Mouse (Mus musculus): Measurements from ENCODE around the gene Csrnp1.

Gene Csrnp1

GRCm38 (mm10) chr9:119945173-119945900 is 39.1 kb downstream of the Csrnp1 start:
- DNase-seq (ENCODE audit: low read depth), result peak; percentile 24

GRCm38 (mm10) chr9:119943326-119943725 is 41.1 kb downstream of the Csrnp1 start:
- no peak for DNase-seq (ENCODE audit: low read depth)

- no peak for DNase-seq (ENCODE audit: low read depth)
Observed at GRCm38 (mm10) chr9:119941861-119942260, 42.6 kb downstream of the Csrnp1 start.

GRCm38 (mm10) chr9:119941407-119941806 is 43.1 kb downstream of the Csrnp1 start:
- DNase-seq (ENCODE audit: low read depth), result no peak

- DNase-seq (ENCODE audit: low read depth), result no peak
Observed at GRCm38 (mm10) chr9:119939646-119940045, 44.8 kb downstream of the Csrnp1 start.

- no peak for DNase-seq (ENCODE audit: low read depth)
Observed at GRCm38 (mm10) chr9:119938496-119938895, 46.0 kb downstream of the Csrnp1 start.

- peak; percentile 84 for DNase-seq (ENCODE audit: low read depth)
Observed at GRCm38 (mm10) chr9:119937005-119937773, 47.3 kb downstream of the Csrnp1 start, which contains the start of the genes Gorasp1 and Ttc21a. Gene Gorasp1, minus strand, starts transcription at chr9:119937565. Gene Ttc21a, plus strand, starts transcription at chr9:119937606.

GRCm38 (mm10) chr9:119933675-119934074 is 50.8 kb downstream of the Csrnp1 start:
- no peak for DNase-seq (ENCODE audit: low read depth)

GRCm38 (mm10) chr9:119932358-119932757 is 52.1 kb downstream of the Csrnp1 start:
- no peak for DNase-seq (ENCODE audit: low read depth)

- no peak for DNase-seq (ENCODE audit: low read depth)
Observed at GRCm38 (mm10) chr9:119926497-119926896, 58.0 kb downstream of the Csrnp1 start.

GRCm38 (mm10) chr9:119925729-119926128 is 58.7 kb downstream of the Csrnp1 start:
- no peak for DNase-seq (ENCODE audit: low read depth)

- no peak for DNase-seq (ENCODE audit: low read depth)
Observed at GRCm38 (mm10) chr9:119925120-119925657, 59.3 kb downstream of the Csrnp1 start.

- no peak for DNase-seq (ENCODE audit: low read depth)
Observed at GRCm38 (mm10) chr9:119923462-119923861, 61.0 kb downstream of the Csrnp1 start.

All from c-Kit-positive CD71-positive TER-119-negative erythroid progenitor cells, embryonic 14.5 days (primary cell).